Mouse (Mus musculus): Measurements from ENCODE around the gene Irf2bp2. TPM values are rescaled to one million over a fixed set of nuclear protein-coding genes. Genes with fewer than 3 reads are reported as not detected.

Gene Irf2bp2
- polyA plus RNA-seq (2014; fragmentation: Nextera tagmentation; extraction: Ambion mirVana) = 7.8 and 9.8 TPM in 2 replicates

DNA sequence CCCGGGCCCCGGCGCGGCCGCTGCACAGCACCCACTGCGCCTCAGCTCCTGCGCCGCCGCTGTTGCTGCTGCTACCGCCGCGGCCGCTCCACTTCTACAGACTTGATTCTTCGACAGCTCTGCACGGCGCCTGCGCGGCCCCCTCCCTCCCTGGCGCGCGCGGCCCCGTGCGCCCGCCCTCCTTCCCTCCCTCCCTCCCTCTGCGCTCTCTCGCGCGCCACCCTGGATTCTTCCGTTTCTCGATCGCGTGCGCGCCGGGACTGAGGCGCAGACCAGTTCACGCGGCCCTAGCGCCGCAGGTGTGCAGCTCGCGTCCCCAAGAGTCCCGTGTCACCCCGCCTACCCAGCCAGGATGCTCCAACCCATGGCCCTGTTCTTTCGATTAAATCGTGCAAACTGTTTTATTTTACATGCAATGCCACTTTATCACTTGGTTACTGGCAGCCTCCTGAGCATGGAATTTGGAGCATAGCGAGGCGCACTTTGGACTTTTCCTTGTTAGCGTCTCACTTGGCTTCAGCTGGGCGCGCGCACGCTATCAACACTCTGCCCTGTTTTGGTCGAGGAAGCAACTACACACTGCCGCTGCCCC, at the start of gene Irf2bp2:
Irf2bp2 (minus strand) TSS at position 98 of the 592 bp plus-strand sequence.
- peak within 1 kb of the TSS; percentile 100 for H3K4me2 ChIP-seq (ENCODE audit: low read length)
- no peaks in the 10 kb centered on the region for H3K27me3 ChIP-seq (ENCODE audit: control insufficient read depth, insufficient read depth, low read length)
- peak within 1 kb of the TSS; percentile 99 for H3K9ac ChIP-seq (replicated peaks; ENCODE audit: low read length)
- WGBS = under 1% methylated on average over 42 of the region's 56 CpGs
- ATAC-seq (ENCODE audit: low FRiP score, low TSS enrichment) (peak; percentile 73), DNase-seq (peak; percentile 97)
- H3K36me3 ChIP-seq (ENCODE audit: control insufficient read depth, insufficient read depth, low read length) = peaks cover 16% of the 10 kb centered on the region; the same call in 1 of the 2 replicates
- H3K4me3 ChIP-seq (replicated peaks; ENCODE audit: low read depth, low read length) = peak within 1 kb of the TSS; percentile 99
- H3K4me1 ChIP-seq (ENCODE audit: control insufficient read depth, insufficient read depth, low read length) = peaks cover 45% of the 10 kb centered on the region
- peak within 1 kb of the TSS; percentile 99 for H3K27ac ChIP-seq (replicated peaks; ENCODE audit: low read depth, low read length)
- no peaks in the 10 kb centered on the region for H3K9me3 ChIP-seq (ENCODE audit: control insufficient read depth, low read length)

DNA sequence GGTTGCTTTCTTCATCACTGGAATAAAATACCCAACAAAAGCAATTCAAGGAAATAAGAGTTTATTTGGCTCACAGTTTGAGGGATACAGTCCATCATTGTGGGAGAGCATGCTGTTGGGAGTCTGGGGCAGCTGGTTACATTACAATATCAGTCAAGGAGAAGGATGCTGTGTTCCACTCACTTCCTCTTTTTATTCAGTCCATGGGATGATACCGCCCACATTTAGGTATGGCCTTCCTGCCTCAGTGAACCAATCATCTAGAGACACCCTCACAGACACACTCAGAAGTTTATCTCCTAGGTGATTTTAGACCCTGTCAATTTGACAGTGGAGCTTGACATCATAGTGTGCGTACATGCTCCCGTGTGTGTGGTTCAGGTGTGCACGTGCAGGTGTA, 48.9 kb upstream of the Irf2bp2 start:
- no peak for DNase-seq
- Histone ChIP-seq H3K4me2 (ENCODE audit: low read length) (no peak overlapping the region), H3K9me3 (ENCODE audit: control insufficient read depth, low read length) (0 out of 2 replicates have a peak, but pooled peaks cover 4% of the 10 kb centered on the region), H3K27ac (replicated peaks; ENCODE audit: low read depth, low read length) (no peak overlapping the region), H3K27me3 (ENCODE audit: control insufficient read depth, insufficient read depth, low read length) (no peaks in the 10 kb centered on the region), H3K4me1 (ENCODE audit: control insufficient read depth, insufficient read depth, low read length) (no peaks in the 10 kb centered on the region), H3K4me3 (replicated peaks; ENCODE audit: low read depth, low read length) (no peak overlapping the region), H3K36me3 (ENCODE audit: control insufficient read depth, insufficient read depth, low read length) (no peaks in the 10 kb centered on the region), H3K9ac (replicated peaks; ENCODE audit: low read length) (no peak overlapping the region)
- ATAC-seq (ENCODE audit: low FRiP score, low TSS enrichment) = no peak
- WGBS = 98% methylated on average over 4 of the region's 4 CpGs

DNA sequence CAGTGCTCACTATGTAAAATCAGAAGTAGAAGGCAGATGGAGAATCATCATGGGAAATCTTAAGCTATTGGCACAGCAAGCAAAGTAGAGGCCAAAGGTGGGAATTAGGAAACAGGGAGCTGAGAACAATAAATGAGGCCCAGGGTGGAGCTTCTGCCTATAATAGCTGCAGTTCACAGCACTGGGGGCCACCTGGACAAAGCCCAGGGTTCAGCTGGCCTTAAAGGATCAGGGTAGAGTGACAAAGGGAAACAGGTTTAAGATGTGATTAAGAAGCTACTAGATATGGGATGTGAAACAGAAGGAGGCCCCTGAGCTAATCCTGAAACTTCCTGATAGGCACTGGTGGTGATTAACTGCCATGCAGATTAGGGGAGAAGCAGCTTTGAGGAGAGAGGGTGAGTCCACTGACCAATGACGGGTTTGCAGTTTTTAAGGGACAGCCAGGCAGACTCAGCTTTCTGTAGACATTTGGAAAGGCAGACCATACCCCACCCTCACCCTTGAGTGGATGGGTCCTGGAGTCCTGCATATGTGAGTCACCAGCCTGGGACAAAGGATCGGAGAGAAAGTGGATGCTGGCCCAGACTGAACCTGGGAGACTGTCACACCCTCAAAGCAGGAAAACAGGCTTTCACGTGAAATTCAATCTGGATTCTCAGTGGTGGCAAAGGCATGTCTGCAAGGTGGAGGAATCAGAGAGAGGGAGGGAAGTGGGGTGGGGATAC, 47.9 kb upstream of the Irf2bp2 start:
- no peak overlapping the region for H3K27ac ChIP-seq (replicated peaks; ENCODE audit: low read depth, low read length)
- no peak overlapping the region for H3K4me3 ChIP-seq (replicated peaks; ENCODE audit: low read depth, low read length)
- H3K9me3 ChIP-seq (ENCODE audit: control insufficient read depth, low read length) = 0 out of 2 replicates have a peak, but pooled peaks cover 4% of the 10 kb centered on the region
- no peak for ATAC-seq (ENCODE audit: low FRiP score, low TSS enrichment)
- WGBS = 77% methylated on average over 3 of the region's 3 CpGs
- H3K4me2 ChIP-seq (ENCODE audit: low read length) = no peak overlapping the region
- H3K27me3 ChIP-seq (ENCODE audit: control insufficient read depth, insufficient read depth, low read length) = no peaks in the 10 kb centered on the region
- no peak for DNase-seq
- no peaks in the 10 kb centered on the region for H3K36me3 ChIP-seq (ENCODE audit: control insufficient read depth, insufficient read depth, low read length)
- no peak overlapping the region for H3K9ac ChIP-seq (replicated peaks; ENCODE audit: low read length)
- H3K4me1 ChIP-seq (ENCODE audit: control insufficient read depth, insufficient read depth, low read length) = no peaks in the 10 kb centered on the region

DNA sequence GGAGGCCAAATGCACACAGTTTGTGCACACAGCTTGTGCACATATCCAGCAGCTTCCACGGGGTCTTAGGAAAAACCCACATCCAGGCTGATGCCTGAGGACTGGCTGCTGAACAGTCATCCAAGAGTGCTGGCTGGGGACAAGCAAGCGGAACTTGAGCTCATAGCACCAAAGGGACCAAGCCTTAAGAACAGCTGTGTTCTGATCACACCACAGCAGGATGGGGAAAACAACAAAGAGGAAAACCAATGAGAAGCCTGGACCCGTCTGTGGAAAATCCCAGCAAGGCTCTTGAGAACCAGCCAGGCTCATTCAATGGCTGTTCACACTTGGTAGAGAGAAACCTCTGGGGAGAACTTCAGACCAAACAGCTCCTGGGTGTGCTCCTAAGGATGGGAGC, 45.4 kb upstream of the Irf2bp2 start:
- Histone ChIP-seq H3K4me3 (replicated peaks; ENCODE audit: low read depth, low read length) (no peak overlapping the region), H3K4me2 (ENCODE audit: low read length) (no peak overlapping the region), H3K9ac (replicated peaks; ENCODE audit: low read length) (no peak overlapping the region), H3K4me1 (ENCODE audit: control insufficient read depth, insufficient read depth, low read length) (no peaks in the 10 kb centered on the region), H3K27ac (replicated peaks; ENCODE audit: low read depth, low read length) (no peak overlapping the region), H3K36me3 (ENCODE audit: control insufficient read depth, insufficient read depth, low read length) (no peaks in the 10 kb centered on the region), H3K9me3 (ENCODE audit: control insufficient read depth, low read length) (0 out of 2 replicates have a peak, but pooled peaks cover 4% of the 10 kb centered on the region), H3K27me3 (ENCODE audit: control insufficient read depth, insufficient read depth, low read length) (no peaks in the 10 kb centered on the region)
- DNase-seq (no peak), ATAC-seq (ENCODE audit: low FRiP score, low TSS enrichment) (no peak)
- WGBS = 86% methylated on average over 3 of the region's 3 CpGs

DNA sequence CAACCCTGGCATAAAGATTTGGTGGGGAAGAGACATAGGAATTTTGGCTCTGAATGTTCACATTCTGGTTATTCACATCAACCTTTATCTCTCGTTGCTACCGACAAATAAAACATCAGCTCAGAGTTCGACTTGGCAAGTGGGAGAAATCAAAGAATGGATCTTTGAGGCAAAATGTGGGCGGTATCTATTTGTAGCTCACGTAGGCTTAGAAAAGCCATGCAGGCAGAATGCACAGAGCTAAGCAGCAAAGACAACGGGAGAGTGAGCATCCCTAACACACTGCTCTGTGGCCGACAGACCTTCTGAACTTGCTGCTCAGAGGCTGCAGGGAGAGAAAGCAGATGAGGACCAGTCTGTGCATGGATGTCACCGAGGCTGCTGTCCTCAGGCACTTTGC, 44.2 kb upstream of the Irf2bp2 start:
- no peak for DNase-seq

GRCm38 (mm10) chr8:126634541-126635048, 40.8 kb upstream of the Irf2bp2 start:
- Histone ChIP-seq H3K9me3 (ENCODE audit: control insufficient read depth, low read length) (peaks cover 11% of the 10 kb centered on the region; the same call in 1 of the 2 replicates), H3K9ac (replicated peaks; ENCODE audit: low read length) (no peak overlapping the region), H3K27me3 (ENCODE audit: control insufficient read depth, insufficient read depth, low read length) (no peaks in the 10 kb centered on the region), H3K27ac (replicated peaks; ENCODE audit: low read depth, low read length) (no peak overlapping the region), H3K36me3 (ENCODE audit: control insufficient read depth, insufficient read depth, low read length) (no peaks in the 10 kb centered on the region), H3K4me2 (ENCODE audit: low read length) (no peak overlapping the region), H3K4me3 (replicated peaks; ENCODE audit: low read depth, low read length) (no peak overlapping the region), H3K4me1 (ENCODE audit: control insufficient read depth, insufficient read depth, low read length) (no peaks in the 10 kb centered on the region)
- DNase-seq = no peak
- no peak for ATAC-seq (ENCODE audit: low FRiP score, low TSS enrichment)
- WGBS = 79% methylated on average over 6 of the region's 6 CpGs

More for the DNA sequence above, 44.2 kb upstream of the Irf2bp2 start:
- Histone ChIP-seq H3K4me1 (ENCODE audit: control insufficient read depth, insufficient read depth, low read length) (no peaks in the 10 kb centered on the region), H3K4me2 (ENCODE audit: low read length) (no peak overlapping the region), H3K36me3 (ENCODE audit: control insufficient read depth, insufficient read depth, low read length) (no peaks in the 10 kb centered on the region), H3K9me3 (ENCODE audit: control insufficient read depth, low read length) (0 out of 2 replicates have a peak, but pooled peaks cover 4% of the 10 kb centered on the region), H3K27ac (replicated peaks; ENCODE audit: low read depth, low read length) (no peak overlapping the region), H3K27me3 (ENCODE audit: control insufficient read depth, insufficient read depth, low read length) (no peaks in the 10 kb centered on the region), H3K9ac (replicated peaks; ENCODE audit: low read length) (no peak overlapping the region), H3K4me3 (replicated peaks; ENCODE audit: low read depth, low read length) (no peak overlapping the region)
- 76% methylated on average over 8 of the region's 8 CpGs for WGBS
- no peak for ATAC-seq (ENCODE audit: low FRiP score, low TSS enrichment)

- H3K27me3 ChIP-seq (ENCODE audit: control insufficient read depth, insufficient read depth, low read length) = no peaks in the 10 kb centered on the region
- H3K4me1 ChIP-seq (ENCODE audit: control insufficient read depth, insufficient read depth, low read length) = no peaks in the 10 kb centered on the region
- no peak for DNase-seq
- no peak overlapping the region for H3K4me2 ChIP-seq (ENCODE audit: low read length)
- H3K9me3 ChIP-seq (ENCODE audit: control insufficient read depth, low read length) = peaks cover 13% of the 10 kb centered on the region; the same call in 1 of the 2 replicates
- H3K36me3 ChIP-seq (ENCODE audit: control insufficient read depth, insufficient read depth, low read length) = no peaks in the 10 kb centered on the region
- WGBS = 95% methylated on average over 3 of the region's 3 CpGs
- no peak overlapping the region for H3K27ac ChIP-seq (replicated peaks; ENCODE audit: low read depth, low read length)
- no peak overlapping the region for H3K9ac ChIP-seq (replicated peaks; ENCODE audit: low read length)
- no peak overlapping the region for H3K4me3 ChIP-seq (replicated peaks; ENCODE audit: low read depth, low read length)
- ATAC-seq (ENCODE audit: low FRiP score, low TSS enrichment) = no peak
Measured at GRCm38 (mm10) chr8:126628616-126629015, 34.8 kb upstream of the Irf2bp2 start.

DNA sequence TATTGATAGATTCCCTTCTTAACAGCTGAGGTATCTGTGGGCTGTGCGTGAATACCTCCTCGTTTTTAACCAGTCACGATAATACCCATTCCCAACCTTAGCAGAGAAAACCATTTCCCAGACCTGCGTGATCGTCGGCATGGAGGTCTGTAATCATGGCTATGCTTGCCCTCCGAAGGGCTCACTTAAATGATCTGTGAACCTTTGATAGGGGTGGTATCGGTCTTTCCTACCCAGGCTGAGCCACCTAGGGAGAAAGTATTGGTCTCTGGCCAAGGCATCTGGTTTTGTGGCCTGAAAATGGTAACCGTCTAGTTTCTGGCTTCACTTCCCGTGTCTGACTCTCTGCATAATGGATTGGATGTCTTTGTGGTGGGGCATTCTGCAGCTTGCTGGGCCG, 32.6 kb upstream of the Irf2bp2 start:
- H3K27me3 ChIP-seq (ENCODE audit: control insufficient read depth, insufficient read depth, low read length) = no peaks in the 10 kb centered on the region
- 91% methylated on average over 11 of the region's 11 CpGs for WGBS
- H3K4me1 ChIP-seq (ENCODE audit: control insufficient read depth, insufficient read depth, low read length) = no peaks in the 10 kb centered on the region
- ATAC-seq (ENCODE audit: low FRiP score, low TSS enrichment) = no peak
- no peak overlapping the region for H3K9ac ChIP-seq (replicated peaks; ENCODE audit: low read length)
- no peak for DNase-seq
- H3K36me3 ChIP-seq (ENCODE audit: control insufficient read depth, insufficient read depth, low read length) = no peaks in the 10 kb centered on the region
- no peak overlapping the region for H3K27ac ChIP-seq (replicated peaks; ENCODE audit: low read depth, low read length)
- no peak overlapping the region for H3K4me2 ChIP-seq (ENCODE audit: low read length)
- peaks cover 13% of the 10 kb centered on the region; the same call in 1 of the 2 replicates for H3K9me3 ChIP-seq (ENCODE audit: control insufficient read depth, low read length)
- no peak overlapping the region for H3K4me3 ChIP-seq (replicated peaks; ENCODE audit: low read depth, low read length)
